Mouse (Mus musculus) intestine, postnatal 0 days (tissue): ENCODE results near the gene Yes1. TPM values are rescaled to one million over a fixed set of nuclear protein-coding genes. Genes with fewer than 3 reads are reported as not detected.
A peak's percentile ranks its signal among the peaks of the same experiment; 100 is the strongest.

Experiments
- ATAC-seq: fragments of 200-750 bp; cut with Nextera tagmentation; 2 replicates; pipeline ENCODE4 v1.8.0; 2017; ENCODE audit warnings: mild to moderate bottlenecking, moderate TSS enrichment, moderate library complexity
- H3K27ac ChIP-seq: fragments of 300-500 bp; sonication (generic); 2 replicates; pipeline ENCODE4 v1.5.1; 2014; ENCODE audit warnings: mild to moderate bottlenecking, low read depth, low read length, moderate library complexity
- H3K27me3 ChIP-seq: fragments of 300-500 bp; sonication (generic); replicated peaks from 2 replicates; pipeline ENCODE4 v1.6.1; 2014; ENCODE audit warnings: low read length, mixed read lengths; ENCODE audit not compliant: control insufficient read depth, insufficient read depth
- H3K36me3 ChIP-seq: fragments of 300-500 bp; sonication (generic); 2 replicates; pipeline ENCODE4 v1.6.1; 2014; ENCODE audit warnings: mild to moderate bottlenecking, moderate library complexity; ENCODE audit not compliant: control insufficient read depth, insufficient read depth
- H3K4me1 ChIP-seq: fragments of 300-500 bp; sonication (generic); replicated peaks from 2 replicates; pipeline ENCODE4 v1.6.1; 2014; ENCODE audit warnings: antibody characterized with exemption, low read length, mixed read lengths; ENCODE audit not compliant: control insufficient read depth, insufficient read depth
- H3K4me2 ChIP-seq: fragments of 300-500 bp; sonication (generic); replicated peaks from 2 replicates; pipeline ENCODE4 v1.6.1; 2014; ENCODE audit warnings: low read depth, mild to moderate bottlenecking, moderate library complexity
- H3K4me3 ChIP-seq: fragments of 300-500 bp; sonication (generic); 2 replicates; pipeline ENCODE4 v1.5.1; 2014; ENCODE audit warnings: low read depth, low read length
- H3K9ac ChIP-seq: fragments of 300-500 bp; sonication (generic); 2 replicates; pipeline ENCODE4 v1.6.1; 2014; ENCODE audit warnings: mild to moderate bottlenecking, low read depth, low read length
- H3K9me3 ChIP-seq: fragments of 300-500 bp; sonication (generic); 2 replicates; pipeline ENCODE4 v1.6.1; 2016; ENCODE audit warnings: mixed run types; ENCODE audit not compliant: control insufficient read depth
- CTCF ChIP-seq: sonication (generic); IDR thresholded peaks from 2 replicates; pipeline ENCODE4 v1.5.1; 2016; ENCODE audit warnings: low read depth, mild to moderate bottlenecking, control low read depth, antibody characterized with exemption, moderate library complexity
- WGBS: fragments of 180-500 bp; shearing (Covaris S2); extraction: QIAGEN DNeasy Blood & Tissue Kit; methylation state at CpG from one replicate; pipeline ENCODE4 v1.1.7; 2014; 5-methylcytosine and 5-hydroxymethylcytosine counted together
- polyA plus RNA-seq: library from polyadenylated mRNA; unstranded; fragments of >200 nt; fragmentation: Nextera tagmentation; extraction: Ambion mirVana; gene quantifications from 2 replicates; pipeline ENCODE4 v1.2.1, GENCODE M21; 2015

Yes1 gene
- 16.6 and 18.5 TPM in 2 replicates for polyA plus RNA-seq

- Histone ChIP-seq H3K9me3 (no peaks in the 10 kb centered on the region), H3K4me1 (0 out of 2 replicates have a peak, but pooled peaks cover 6% of the 10 kb centered on the region), H3K4me3 (peak within 1 kb of the TSS; percentile 78), H3K4me2 (peak within 1 kb of the TSS; percentile 68), H3K9ac (peak within 1 kb of the TSS; percentile 83), H3K27ac (peak within 1 kb of the TSS; percentile 89), H3K27me3 (no peaks in the 10 kb centered on the region), H3K36me3 (no peaks in the 10 kb centered on the region)
- TF ChIP-seq CTCF: 0 out of 2 replicates have a peak, but pooled peaks have one; percentile 24
- WGBS: 0% methylated on average over 49 of the region's 69 CpGs
- peak; percentile 96 for ATAC-seq
Observed at GRCm38 (mm10) chr5:32610801-32611340, at the start of gene Yes1. Yes1 (plus strand) TSS chr5:32611171.

DNA sequence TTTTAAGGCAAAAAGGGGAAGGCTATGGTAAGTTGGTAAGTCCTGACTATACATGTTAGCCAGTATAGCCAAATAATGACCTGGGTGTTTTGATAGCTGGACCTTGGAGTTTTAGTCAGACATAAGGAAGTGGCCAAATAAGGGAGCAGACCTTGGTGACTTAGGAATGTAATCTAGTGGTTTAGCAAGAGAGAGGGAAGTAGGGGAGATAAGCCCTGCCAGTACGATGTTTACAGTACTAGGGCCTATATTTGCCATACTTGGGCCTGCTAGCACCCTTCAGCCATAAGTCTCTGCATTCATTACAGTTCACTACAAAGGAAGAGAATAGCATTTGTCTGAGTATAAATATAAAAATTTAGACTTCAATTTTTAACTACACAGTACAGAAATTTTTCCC lies 46.3 kb upstream of the Yes1 start:
- 17% methylated on average over 1 of the region's 1 CpGs for WGBS
- Histone ChIP-seq H3K27me3 (no peaks in the 10 kb centered on the region), H3K9ac (no peak overlapping the region), H3K4me3 (no peak overlapping the region), H3K4me2 (no peak overlapping the region), H3K27ac (no peak overlapping the region), H3K9me3 (no peaks in the 10 kb centered on the region), H3K36me3 (no peaks in the 10 kb centered on the region), H3K4me1 (no peaks in the 10 kb centered on the region)
- TF ChIP-seq CTCF: no peak
- ATAC-seq: no peak

DNA sequence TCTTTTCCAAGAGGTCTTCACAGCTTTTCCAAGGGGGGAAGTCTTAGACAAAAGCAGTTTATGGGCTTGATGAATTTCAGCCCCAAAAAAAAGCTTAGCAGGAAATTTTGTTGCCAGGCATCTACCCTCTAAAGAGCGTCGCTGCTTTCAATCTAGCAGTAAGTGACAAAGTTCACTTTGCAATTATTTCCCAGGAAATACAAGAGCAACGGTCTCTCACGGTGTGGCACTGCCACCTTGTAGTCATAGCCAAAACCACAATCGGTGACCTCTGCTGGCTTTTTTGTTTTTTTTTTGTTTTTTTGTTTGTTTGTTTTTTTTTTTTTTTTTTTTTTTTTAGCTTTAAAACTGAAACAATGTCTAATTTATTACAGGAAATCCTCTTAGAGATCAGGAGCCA lies 39.2 kb upstream of the Yes1 start:
- Histone ChIP-seq H3K4me3 (no peak overlapping the region), H3K9ac (no peak overlapping the region), H3K27me3 (no peaks in the 10 kb centered on the region), H3K4me1 (no peaks in the 10 kb centered on the region), H3K4me2 (no peak overlapping the region), H3K27ac (no peak overlapping the region), H3K36me3 (no peaks in the 10 kb centered on the region), H3K9me3 (no peaks in the 10 kb centered on the region)
- TF ChIP-seq CTCF: peak; percentile 62
- WGBS: 32% methylated on average over 5 of the region's 5 CpGs
- no peak for ATAC-seq

DNA sequence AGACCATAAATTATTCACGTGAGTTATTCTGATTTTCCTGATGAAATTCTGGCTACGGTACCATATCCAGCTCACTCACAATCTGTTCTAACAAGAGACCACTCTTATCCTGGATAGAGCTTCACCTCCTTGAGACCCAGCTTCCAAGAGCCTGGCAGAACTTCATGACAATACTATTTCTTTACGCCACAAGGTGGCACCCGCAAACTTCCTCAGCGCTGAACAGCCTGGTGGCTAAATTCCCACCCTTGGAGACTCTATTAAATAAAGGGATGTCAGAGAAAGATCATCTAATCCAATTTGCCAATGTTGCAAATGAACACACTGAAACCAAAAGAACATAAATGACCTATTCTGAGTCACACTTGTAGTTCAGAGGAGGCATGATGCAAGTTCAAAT lies 22.8 kb upstream of the Yes1 start:
- Histone ChIP-seq H3K9me3 (no peaks in the 10 kb centered on the region), H3K9ac (no peak overlapping the region), H3K36me3 (no peaks in the 10 kb centered on the region), H3K4me1 (no peaks in the 10 kb centered on the region), H3K4me3 (no peak overlapping the region), H3K27me3 (no peaks in the 10 kb centered on the region), H3K4me2 (no peak overlapping the region), H3K27ac (no peak overlapping the region)
- WGBS: 12% methylated on average over 5 of the region's 5 CpGs
- peak; percentile 86 for TF ChIP-seq CTCF
- ATAC-seq: no peak

GRCm38 (mm10) chr5:32593793-32594192 lies 17.2 kb upstream of the Yes1 start:
- ATAC-seq: no peak
- Histone ChIP-seq H3K9me3 (no peaks in the 10 kb centered on the region), H3K4me1 (no peaks in the 10 kb centered on the region), H3K9ac (no peak overlapping the region), H3K4me3 (no peak overlapping the region), H3K36me3 (no peaks in the 10 kb centered on the region), H3K4me2 (no peak overlapping the region), H3K27ac (no peak overlapping the region), H3K27me3 (no peaks in the 10 kb centered on the region)
- 15% methylated on average over 4 of the region's 4 CpGs for WGBS
- peak; percentile 79 for TF ChIP-seq CTCF

- Histone ChIP-seq H3K4me3 (no peak overlapping the region), H3K36me3 (no peaks in the 10 kb centered on the region), H3K27ac (no peak overlapping the region), H3K4me2 (no peak overlapping the region), H3K27me3 (no peaks in the 10 kb centered on the region), H3K9me3 (no peaks in the 10 kb centered on the region), H3K9ac (no peak overlapping the region), H3K4me1 (no peaks in the 10 kb centered on the region)
- no peak for TF ChIP-seq CTCF
- WGBS: 62% methylated on average over 5 of the region's 5 CpGs
- ATAC-seq: no peak
Observed at GRCm38 (mm10) chr5:32594358-32594757, 16.6 kb upstream of the Yes1 start.

- Histone ChIP-seq H3K27ac (no peak overlapping the region), H3K36me3 (no peaks in the 10 kb centered on the region), H3K9me3 (no peaks in the 10 kb centered on the region), H3K27me3 (no peaks in the 10 kb centered on the region), H3K4me1 (no peaks in the 10 kb centered on the region), H3K4me2 (no peak overlapping the region), H3K4me3 (no peak overlapping the region), H3K9ac (no peak overlapping the region)
- no peak for ATAC-seq
- WGBS: 75% methylated on average over 1 of the region's 1 CpGs
- TF ChIP-seq CTCF: no peak
Observed at GRCm38 (mm10) chr5:32605911-32606310, 5.1 kb upstream of the Yes1 start.
